Mouse (Mus musculus): ENCODE results near the gene Flnc. TPM values are rescaled to one million over a fixed set of nuclear protein-coding genes. Genes with fewer than 3 reads are reported as not detected.
"Not testable (repeated sequence)": the region's sequence is repeated elsewhere in the genome, so short reads cannot be mapped to it uniquely, and the experiment has no call there.

The Flnc gene
- polyA plus RNA-seq (2012; rRNA removed) = 6.6 and 9.7 TPM in 2 replicates

- DNase-seq (ENCODE audit: low read depth) = no peak
These were observed at the start of gene Flnc for GRCm38 (mm10) chr6:29433038-29433803. Gene Flnc (plus strand): TSS chr6:29433256.

- DNase-seq (ENCODE audit: low read depth) = no peak
These were observed 45.0 kb upstream of the Flnc start, which contains the start of gene Opn1sw for GRCm38 (mm10) chr6:29388052-29388518. Gene Opn1sw (minus strand): TSS chr6:29388468.

GRCm38 (mm10) chr6:29388606-29389080, 44.4 kb upstream of the Flnc start:
- DNase-seq (ENCODE audit: low read depth) = peak; percentile 91

GRCm38 (mm10) chr6:29389425-29389824, 43.6 kb upstream of the Flnc start:
- DNase-seq (ENCODE audit: low read depth) = no peak

- DNase-seq (ENCODE audit: low read depth) = not testable (repeated sequence)
These were observed 42.6 kb upstream of the Flnc start for GRCm38 (mm10) chr6:29390500-29390899.

GRCm38 (mm10) chr6:29391241-29391640, 41.8 kb upstream of the Flnc start:
- not testable (repeated sequence) for DNase-seq (ENCODE audit: low read depth)

GRCm38 (mm10) chr6:29391802-29392201, 41.3 kb upstream of the Flnc start:
- no peak for DNase-seq (ENCODE audit: low read depth)

- no peak for DNase-seq (ENCODE audit: low read depth)
These were observed 38.8 kb upstream of the Flnc start for GRCm38 (mm10) chr6:29394286-29394685.

- no peak for DNase-seq (ENCODE audit: low read depth)
These were observed 36.9 kb upstream of the Flnc start, which contains the start of gene Ccdc136 for GRCm38 (mm10) chr6:29395910-29396713. Gene Ccdc136 (plus strand): TSS chr6:29396309.

- no peak for DNase-seq (ENCODE audit: low read depth)
These were observed 36.1 kb upstream of the Flnc start for GRCm38 (mm10) chr6:29396714-29397540.

- DNase-seq (ENCODE audit: low read depth) = no peak
These were observed 35.5 kb upstream of the Flnc start for GRCm38 (mm10) chr6:29397575-29397974.

GRCm38 (mm10) chr6:29399851-29400250, 33.2 kb upstream of the Flnc start:
- no peak for DNase-seq (ENCODE audit: low read depth)

GRCm38 (mm10) chr6:29402693-29403342, 30.2 kb upstream of the Flnc start:
- no peak for DNase-seq (ENCODE audit: low read depth)

GRCm38 (mm10) chr6:29406412-29406811, 26.6 kb upstream of the Flnc start:
- no peak for DNase-seq (ENCODE audit: low read depth)

GRCm38 (mm10) chr6:29415446-29415845, 17.6 kb upstream of the Flnc start:
- no peak for DNase-seq (ENCODE audit: low read depth)

GRCm38 (mm10) chr6:29420596-29420995, 12.5 kb upstream of the Flnc start:
- DNase-seq (ENCODE audit: low read depth) = no peak

- DNase-seq (ENCODE audit: low read depth) = no peak
These were observed 7.9 kb upstream of the Flnc start for GRCm38 (mm10) chr6:29425118-29425517.

GRCm38 (mm10) chr6:29426331-29426730, 6.7 kb upstream of the Flnc start:
- no peak for DNase-seq (ENCODE audit: low read depth)

- DNase-seq (ENCODE audit: low read depth) = no peak
These were observed 4.9 kb upstream of the Flnc start for GRCm38 (mm10) chr6:29428171-29428570.

GRCm38 (mm10) chr6:29430681-29431420, 2.2 kb upstream of the Flnc start:
- DNase-seq (ENCODE audit: low read depth) = no peak

Data from gonadal fat pad, adult 2 months (tissue).